Mouse (Mus musculus) brain, embryonic 14.5 days (tissue): ENCODE measurements around the gene Ptpn21.

Source experiments
- CTCF ChIP-seq: fragments of 200-500 bp; IDR thresholded peaks from 2 replicates; pipeline ENCODE4 v1.5.1; 2012; ENCODE audit warnings: inconsistent platforms, mild to moderate bottlenecking, moderate library complexity, borderline replicate concordance; ENCODE audit not compliant: insufficient read depth, insufficient read length; ENCODE audit errors: extremely low read depth
- POLR2A ChIP-seq: fragments of 200-500 bp; IDR thresholded peaks from 2 replicates; pipeline ENCODE4 v1.6.1; 2012; ENCODE audit warnings: mild to moderate bottlenecking, inconsistent platforms, borderline replicate concordance; ENCODE audit not compliant: poor library complexity, insufficient read depth, insufficient read length, severe bottlenecking; ENCODE audit errors: extremely low read depth

- no peak for TF ChIP-seq CTCF
- TF ChIP-seq POLR2A = no peak
Measured at GRCm38 (mm10) chr12:98669864-98670263, 67.3 kb downstream of the Ptpn21 start.
